Mouse (Mus musculus) G1E (cell line): ENCODE data around the gene Vsig2. TPM values are rescaled to one million over a fixed set of nuclear protein-coding genes. Genes with fewer than 3 reads are reported as not detected.

Experiments
- ATAC-seq: 2 replicates; pipeline ENCODE4 v1.8.0; 2016; ENCODE audit warnings: mild to moderate bottlenecking; ENCODE audit not compliant: insufficient number of reproducible peaks, poor library complexity, low FRiP score, severe bottlenecking; ENCODE audit errors: extremely low read depth
- DNase-seq: peaks from one replicate; pipeline ENCODE4 v3.0.0; 2012; ENCODE audit warnings: low spot score
- H3K27me3 ChIP-seq: 2 replicates; pipeline ENCODE4 v1.6.1; 2012; ENCODE audit warnings: mild to moderate bottlenecking, low read length, inconsistent platforms; ENCODE audit not compliant: insufficient read depth
- H3K36me3 ChIP-seq: replicated peaks from 2 replicates; pipeline ENCODE3; 2012; ENCODE audit warnings: mild to moderate bottlenecking, inconsistent platforms
- H3K4me1 ChIP-seq: 2 replicates; pipeline ENCODE4 v1.6.1; 2012; ENCODE audit warnings: low read depth, low read length, inconsistent platforms, mixed read lengths; ENCODE audit not compliant: insufficient read depth
- H3K4me3 ChIP-seq: 2 replicates; pipeline ENCODE4 v1.5.1; 2012; ENCODE audit warnings: low read depth, mild to moderate bottlenecking, inconsistent platforms, low read length, moderate library complexity, mixed read lengths
- H3K9me3 ChIP-seq: replicated peaks from 2 replicates; pipeline ENCODE4 v1.6.1; 2012; ENCODE audit warnings: inconsistent platforms
- CTCF ChIP-seq: IDR thresholded peaks from 2 replicates; pipeline ENCODE4 v1.5.1; 2012; ENCODE audit warnings: low read depth, low read length, inconsistent platforms, mixed read lengths
- GATA1 ChIP-seq: IDR thresholded peaks from 2 replicates; pipeline ENCODE4 v1.6.1; 2012; ENCODE audit warnings: borderline replicate concordance, low read length, inconsistent platforms, mixed read lengths
- GATA2 ChIP-seq: IDR thresholded peaks from 2 replicates; pipeline ENCODE4 v1.6.1; 2012; ENCODE audit warnings: low read depth, low read length, inconsistent platforms, borderline replicate concordance
- POLR2AphosphoS5 ChIP-seq: IDR thresholded peaks from 2 replicates; pipeline ENCODE4 v1.6.1; 2012; ENCODE audit warnings: low read depth, low read length, inconsistent platforms; ENCODE audit not compliant: insufficient replicate concordance
- TAL1 ChIP-seq: conservative IDR thresholded peaks from 2 replicates; pipeline ENCODE4 v1.6.1; 2012; ENCODE audit warnings: low read depth, low read length, inconsistent platforms, mixed read lengths
- polyA plus RNA-seq: library from polyadenylated mRNA; stranded (reverse); fragments of >175 nt; gene quantifications from 2 replicates; pipeline ENCODE4 v1.2.3, GENCODE M21; 2012
- total RNA-seq, 2 experiments: library from RNA; stranded (forward) in 1 of 2; stranded (reverse) in 1 of 2; fragments of 200-1000 nt in 1 of 2; fragments of >200 nt in 1 of 2; fragmentation: Nextera tagmentation in 1 of 2; gene quantifications; 2 replicates each; pipeline ENCODE4 v1.2.3; 2014 to 2017

The Vsig2 gene
- total and polyA plus RNA-seq, 3 experiments, result 3.0 TPM; not detected in 2

DNA sequence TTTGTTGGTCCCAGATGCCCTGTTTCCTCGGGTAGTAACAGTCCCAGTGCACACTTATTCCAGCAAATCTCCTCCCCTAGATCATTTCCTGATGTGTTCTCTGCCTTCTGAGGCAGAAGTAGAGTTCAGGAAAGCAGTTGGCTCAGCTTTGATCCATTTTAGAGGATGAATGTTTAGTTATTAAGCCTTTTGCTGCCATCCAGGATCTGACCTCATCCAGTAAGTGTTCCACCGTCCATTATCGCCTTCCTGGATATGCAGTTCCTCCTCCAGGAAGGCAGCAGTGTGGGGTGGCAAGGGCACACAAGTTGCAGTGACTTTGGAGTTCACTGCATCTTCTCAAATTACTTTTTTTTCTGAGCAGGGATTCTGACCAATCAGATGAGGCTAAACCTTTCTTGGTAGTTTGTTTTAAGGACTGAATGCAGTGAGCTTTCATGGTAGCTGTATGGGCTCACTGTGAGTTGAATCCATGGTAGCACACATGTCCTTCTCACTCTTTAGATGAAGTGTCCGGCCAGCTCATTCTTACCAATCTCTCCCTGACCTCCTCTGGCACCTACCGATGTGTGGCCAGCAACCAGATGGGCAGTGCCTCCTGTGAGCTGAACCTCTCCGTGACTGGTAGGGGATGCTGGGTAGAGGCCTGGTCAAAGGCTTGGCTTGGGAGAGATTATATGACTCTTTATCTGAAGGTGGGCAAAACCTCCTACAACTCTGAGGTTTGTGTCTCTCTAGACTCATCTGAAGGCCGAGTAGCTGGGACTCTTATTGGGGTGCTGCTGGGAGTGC lies 3.0 kb downstream of the Vsig2 start:
- no peak for TF ChIP-seq CTCF
- TF ChIP-seq GATA1, result no peak
- no peak for TF ChIP-seq TAL1
- TF ChIP-seq POLR2AphosphoS5, result no peak; the same call in 1 of the 2 replicates
- no peak for TF ChIP-seq GATA2
- Histone ChIP-seq H3K4me1 (peaks cover 53% of the 10 kb centered on the region), H3K4me3 (no peak overlapping the region), H3K27me3 (peaks cover 23% of the 10 kb centered on the region), H3K9me3 (no peaks in the 10 kb centered on the region), H3K36me3 (peaks cover 45% of the 10 kb centered on the region)
- ATAC-seq, result peak; percentile 6; the same call in 1 of the 2 replicates
- no peak for DNase-seq

DNA sequence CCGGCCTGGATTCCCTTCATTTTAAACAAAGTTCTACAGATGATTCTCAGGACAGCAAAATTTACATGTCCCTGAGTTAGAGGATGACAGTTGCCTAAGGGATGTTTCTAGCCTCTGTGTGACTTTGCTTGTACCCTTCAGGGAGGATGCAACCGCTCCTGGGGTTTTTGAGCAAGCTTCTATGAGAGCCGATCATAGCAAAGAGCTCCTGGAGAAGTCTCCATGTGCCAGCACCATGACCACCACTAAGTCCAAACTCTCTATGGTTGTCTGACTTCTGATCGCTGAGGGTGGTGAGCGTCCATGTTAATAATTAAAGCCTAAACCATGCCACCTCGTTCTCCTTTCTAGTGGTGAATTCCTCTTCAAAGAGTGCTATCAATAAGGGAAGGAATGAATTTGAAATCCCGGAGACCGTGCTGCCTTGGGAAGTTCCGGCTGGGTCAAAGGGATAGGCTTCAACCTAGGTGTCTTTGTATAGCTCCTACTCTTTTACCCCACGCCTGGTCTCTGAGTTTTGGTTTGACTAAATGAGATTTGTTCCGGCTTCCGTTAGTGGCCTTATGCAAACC lies 4.9 kb downstream of the Vsig2 start:
- Histone ChIP-seq H3K9me3 (no peaks in the 10 kb centered on the region), H3K4me3 (no peak overlapping the region), H3K27me3 (peaks cover 9% of the 10 kb centered on the region), H3K4me1 (peaks cover 70% of the 10 kb centered on the region), H3K36me3 (peaks cover 61% of the 10 kb centered on the region)
- ATAC-seq, result no peak
- TF ChIP-seq GATA1 (no peak), CTCF (no peak), POLR2AphosphoS5 (no peak), TAL1 (no peak)
- no peak for DNase-seq

DNA sequence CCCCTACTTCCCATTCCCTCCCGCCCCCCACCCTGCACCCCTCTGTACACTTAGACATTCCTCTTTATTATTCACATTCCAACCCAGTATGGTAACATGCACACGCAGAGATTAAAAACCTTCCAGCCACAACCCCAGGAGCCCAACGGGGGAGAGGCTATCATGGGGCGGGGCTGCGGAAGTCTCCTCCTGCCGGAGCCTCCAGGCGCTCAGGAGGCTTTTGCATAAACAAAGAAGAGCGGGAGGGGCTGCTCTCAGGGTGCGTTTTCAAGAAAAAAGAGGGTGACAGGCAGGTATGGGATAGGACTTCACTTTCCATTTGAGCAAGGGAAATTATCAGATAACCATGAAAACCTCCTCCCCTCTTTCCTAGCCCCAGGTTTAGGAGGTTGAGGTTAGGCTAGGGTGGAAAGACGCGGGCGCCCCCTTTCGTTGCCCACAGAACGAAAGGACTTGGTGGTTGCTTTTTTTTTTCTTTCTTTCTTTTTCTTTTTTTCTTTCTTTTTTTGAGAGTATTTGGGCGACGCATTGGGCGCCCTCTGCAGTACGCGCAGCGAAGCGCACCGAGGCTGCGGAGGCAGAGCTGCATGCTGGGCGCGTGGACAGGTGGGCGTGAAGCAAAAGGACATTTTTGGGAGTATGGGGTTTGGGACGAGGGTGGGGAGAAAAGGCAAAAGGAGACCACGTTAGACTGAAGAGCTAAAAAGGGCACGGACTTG lies 5.6 kb downstream of the Vsig2 start:
- no peaks in the 10 kb centered on the region for H3K9me3 ChIP-seq
- H3K4me1 ChIP-seq, result peaks cover 74% of the 10 kb centered on the region
- H3K27me3 ChIP-seq, result peaks cover 3% of the 10 kb centered on the region
- H3K36me3 ChIP-seq, result peaks cover 68% of the 10 kb centered on the region
- DNase-seq, result peak; percentile 55
- peak overlapping the region; percentile 60; the same call in 1 of the 2 replicates for H3K4me3 ChIP-seq
- ATAC-seq, result no peak
- TF ChIP-seq CTCF (0 out of 2 replicates have a peak, but pooled peaks have one; percentile 9), GATA2 (no peak)

DNA sequence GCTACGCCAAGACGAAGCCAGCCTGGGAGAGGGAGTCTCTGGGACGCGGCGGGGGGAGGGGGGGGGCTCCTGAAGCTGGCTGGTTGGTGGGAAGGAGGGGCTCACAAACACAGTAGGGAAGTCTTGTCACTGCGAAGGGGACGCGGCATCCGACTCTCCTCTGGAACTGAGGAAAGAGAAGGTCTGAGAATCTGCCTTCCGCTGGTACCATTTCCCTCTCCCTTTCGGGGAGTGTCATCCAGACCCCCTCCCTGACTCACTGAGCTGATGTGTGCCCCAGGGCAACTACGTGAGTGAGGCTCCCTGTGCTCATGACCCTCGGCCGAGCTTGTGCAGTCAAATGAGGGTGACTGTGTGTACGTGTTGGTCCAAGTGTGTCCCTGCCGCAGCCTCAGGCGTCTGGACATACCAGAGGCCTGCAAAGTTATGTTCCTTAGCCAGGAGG lies 6.1 kb downstream of the Vsig2 start:
- peaks cover 73% of the 10 kb centered on the region for H3K36me3 ChIP-seq

DNA sequence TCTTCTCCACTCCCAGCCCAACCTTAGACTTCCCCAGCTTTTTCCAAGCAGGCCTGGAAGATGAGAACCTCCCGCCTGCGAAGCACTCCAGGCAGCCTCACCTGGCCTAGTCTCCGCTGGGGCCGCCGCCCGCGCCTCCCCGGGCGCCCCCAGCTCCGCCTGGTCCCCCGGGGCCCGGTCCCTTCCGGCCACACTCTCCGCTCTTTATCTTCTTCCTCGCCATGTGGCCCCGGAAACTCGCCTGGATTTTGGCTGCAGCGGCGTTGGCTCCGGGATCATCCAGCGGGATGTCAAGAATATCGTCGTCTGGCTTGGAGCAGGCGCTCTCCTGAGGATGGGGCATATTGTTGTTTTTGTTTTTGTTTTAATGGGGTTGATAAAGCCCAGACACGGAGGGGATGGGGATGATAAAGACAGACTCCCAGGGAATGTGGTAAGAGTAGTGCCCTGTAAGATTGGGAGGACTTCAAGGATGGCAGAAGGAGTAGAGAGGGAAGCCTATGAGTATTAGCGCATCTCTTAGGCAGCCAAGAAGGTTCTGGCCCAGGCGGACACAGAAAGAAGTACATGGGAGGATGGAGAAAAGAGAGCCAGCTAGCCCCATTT lies 6.9 kb downstream of the Vsig2 start:
- H3K4me3 ChIP-seq, result peak overlapping the region; percentile 31; the same call in 1 of the 2 replicates
- TF ChIP-seq GATA1 (no peak), POLR2AphosphoS5 (no peak), CTCF (no peak), TAL1 (no peak), GATA2 (no peak)
- DNase-seq, result no peak
- peaks cover 77% of the 10 kb centered on the region for H3K36me3 ChIP-seq
- H3K4me1 ChIP-seq, result peaks cover 84% of the 10 kb centered on the region
- no peaks in the 10 kb centered on the region for H3K9me3 ChIP-seq
- ATAC-seq, result no peak
- no peaks in the 10 kb centered on the region for H3K27me3 ChIP-seq

More for the DNA sequence above, 6.1 kb downstream of the Vsig2 start:
- H3K4me1 ChIP-seq, result peaks cover 80% of the 10 kb centered on the region
- TF ChIP-seq CTCF, result no peak
- no peak for TF ChIP-seq GATA2
- no peak for TF ChIP-seq GATA1
- TF ChIP-seq POLR2AphosphoS5, result no peak
- no peak for TF ChIP-seq TAL1
- H3K27me3 ChIP-seq, result no peaks in the 10 kb centered on the region
- no peaks in the 10 kb centered on the region for H3K9me3 ChIP-seq
- no peak for DNase-seq
- H3K4me3 ChIP-seq, result peak overlapping the region; percentile 60; the same call in 1 of the 2 replicates
- no peak for ATAC-seq

DNA sequence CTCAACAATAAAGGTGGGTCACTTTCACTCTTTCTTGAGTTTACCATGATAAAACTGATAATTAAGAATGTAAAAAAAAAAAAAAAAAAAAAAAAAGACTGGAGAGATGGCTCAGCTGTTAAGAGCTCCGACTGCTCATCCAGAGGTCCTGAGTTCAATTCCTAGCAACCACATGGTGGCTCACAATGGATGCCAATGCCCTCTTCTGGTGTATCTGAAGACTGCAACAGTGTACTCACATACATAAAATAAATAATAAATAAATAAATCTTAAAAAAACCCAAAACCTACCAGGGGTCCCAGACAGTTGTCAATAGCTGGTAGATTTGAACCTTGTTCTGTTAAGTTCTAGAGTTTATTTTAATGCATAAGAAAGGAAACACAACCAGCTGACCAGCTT lies 7.8 kb downstream of the Vsig2 start:
- Histone ChIP-seq H3K27me3 (no peaks in the 10 kb centered on the region), H3K36me3 (peaks cover 76% of the 10 kb centered on the region), H3K9me3 (no peaks in the 10 kb centered on the region), H3K4me1 (peaks cover 79% of the 10 kb centered on the region), H3K4me3 (no peak overlapping the region)
- no peak for TF ChIP-seq GATA1
- no peak for TF ChIP-seq CTCF
- no peak for TF ChIP-seq TAL1
- TF ChIP-seq POLR2AphosphoS5, result no peak
- TF ChIP-seq GATA2, result no peak
- DNase-seq, result no peak
- no peak for ATAC-seq
